Mouse (Mus musculus): ENCODE results near the gene Zcchc2.

Gene Zcchc2

GRCm38 (mm10) chr1:106074141-106074540 is 83.9 kb downstream of the Zcchc2 start:
- DNase-seq: peak; percentile 36

DNA sequence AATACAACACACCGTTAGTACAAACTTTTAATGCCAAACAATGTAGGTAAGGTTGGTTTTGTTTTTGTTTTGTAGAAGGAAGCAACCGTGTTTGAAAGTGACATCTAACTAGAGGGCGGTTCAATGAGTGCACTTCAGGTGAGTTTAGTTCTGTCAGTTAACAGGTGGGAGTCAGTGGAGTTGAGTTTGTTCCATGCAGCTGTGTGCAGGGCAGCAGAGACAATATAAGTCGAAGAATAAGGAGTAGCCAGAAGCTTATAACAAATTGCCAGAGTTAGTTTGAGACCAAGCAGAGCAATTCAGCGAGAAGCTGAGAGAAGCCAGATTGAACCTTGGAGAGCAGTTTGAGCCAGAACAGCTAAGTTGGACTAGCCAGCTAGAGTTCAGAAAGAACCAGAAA is 84.5 kb downstream of the Zcchc2 start:
- DNase-seq: no peak

- no peak for DNase-seq
Measured at GRCm38 (mm10) chr1:106076641-106077040, 86.4 kb downstream of the Zcchc2 start.

GRCm38 (mm10) chr1:106077166-106077565 is 87.0 kb downstream of the Zcchc2 start:
- peak; percentile 51 for DNase-seq
